Mouse (Mus musculus) forebrain, embryonic 16.5 days (tissue): ENCODE measurements around the gene Zfp362. TPM values are rescaled to one million over a fixed set of nuclear protein-coding genes. Genes with fewer than 3 reads are reported as not detected.

Experiments used
- ATAC-seq: fragments of 200-750 bp; cut with Nextera tagmentation; 2 replicates; pipeline ENCODE4 v1.8.0; 2017; ENCODE audit warnings: mild to moderate bottlenecking, moderate library complexity
- H3K27ac ChIP-seq: fragments of 300-500 bp; sonication (generic); 2 replicates; pipeline ENCODE4 v1.5.1; 2014; ENCODE audit warnings: low read length, control low read depth
- H3K27me3 ChIP-seq: fragments of 300-500 bp; sonication (generic); replicated peaks from 2 replicates; pipeline ENCODE4 v1.6.1; 2014; ENCODE audit warnings: low read length; ENCODE audit not compliant: control insufficient read depth, insufficient read depth
- H3K36me3 ChIP-seq: fragments of 300-500 bp; sonication (generic); 2 replicates; pipeline ENCODE4 v1.6.1; 2014; ENCODE audit not compliant: control insufficient read depth, insufficient read depth
- H3K4me1 ChIP-seq: fragments of 300-500 bp; sonication (generic); replicated peaks from 2 replicates; pipeline ENCODE4 v1.6.1; 2014; ENCODE audit warnings: low read length; ENCODE audit not compliant: control insufficient read depth, insufficient read depth
- H3K4me2 ChIP-seq: fragments of 300-500 bp; sonication (generic); 2 replicates; pipeline ENCODE4 v1.6.1; 2014; ENCODE audit warnings: mild to moderate bottlenecking, low read length, control low read depth
- H3K4me3 ChIP-seq: fragments of 300-500 bp; sonication (generic); replicated peaks from 2 replicates; pipeline ENCODE4 v1.5.1; 2014; ENCODE audit warnings: mild to moderate bottlenecking, low read length, control low read depth
- H3K9ac ChIP-seq: fragments of 300-500 bp; sonication (generic); replicated peaks from 2 replicates; pipeline ENCODE4 v1.6.1; 2014; ENCODE audit warnings: low read depth, low read length, control low read depth
- H3K9me3 ChIP-seq: fragments of 300-500 bp; sonication (generic); 2 replicates; pipeline ENCODE4 v1.6.1; 2016; ENCODE audit warnings: low read length; ENCODE audit not compliant: control insufficient read depth
- WGBS: fragments of 180-500 bp; shearing (Covaris S2); extraction: QIAGEN DNeasy Blood & Tissue Kit; methylation state at CpG from one replicate; pipeline ENCODE4 v1.1.7; 2014; 5-methylcytosine and 5-hydroxymethylcytosine counted together
- polyA plus RNA-seq: library from polyadenylated mRNA; unstranded; fragments of >200 nt; fragmentation: Nextera tagmentation; extraction: Ambion mirVana; gene quantifications from 2 replicates; pipeline ENCODE4 v1.2.1, GENCODE M21; 2015

The Zfp362 gene
- polyA plus RNA-seq, 1 experiment from 2014 or later, result 45.2 TPM

- no peak for ATAC-seq
Observed at GRCm38 (mm10) chr4:128839811-128840738, 34.2 kb upstream of the Zfp362 start.

GRCm38 (mm10) chr4:128838202-128838601 lies 32.4 kb upstream of the Zfp362 start:
- Histone ChIP-seq H3K27ac (no peak overlapping the region), H3K27me3 (no peaks in the 10 kb centered on the region), H3K9ac (no peak overlapping the region), H3K4me3 (no peak overlapping the region), H3K4me2 (no peak overlapping the region), H3K4me1 (no peaks in the 10 kb centered on the region), H3K9me3 (no peaks in the 10 kb centered on the region), H3K36me3 (no peaks in the 10 kb centered on the region)
- WGBS, result 69% methylated on average over 5 of the region's 5 CpGs
- no peak for ATAC-seq

More at GRCm38 (mm10) chr4:128839811-128840738, 34.2 kb upstream of the Zfp362 start:
- Histone ChIP-seq H3K4me1 (peaks cover 6% of the 10 kb centered on the region), H3K4me3 (no peak overlapping the region), H3K27ac (no peak overlapping the region), H3K27me3 (no peaks in the 10 kb centered on the region), H3K36me3 (no peaks in the 10 kb centered on the region), H3K4me2 (no peak overlapping the region), H3K9ac (no peak overlapping the region), H3K9me3 (no peaks in the 10 kb centered on the region)
- WGBS, result 50% methylated on average over 16 of the region's 16 CpGs

GRCm38 (mm10) chr4:128824131-128824530 lies 18.3 kb upstream of the Zfp362 start:
- WGBS, result 69% methylated on average over 3 of the region's 3 CpGs
- Histone ChIP-seq H3K27ac (no peak overlapping the region), H3K36me3 (no peaks in the 10 kb centered on the region), H3K9ac (no peak overlapping the region), H3K4me1 (no peaks in the 10 kb centered on the region), H3K4me3 (no peak overlapping the region), H3K27me3 (no peaks in the 10 kb centered on the region), H3K4me2 (no peak overlapping the region), H3K9me3 (no peaks in the 10 kb centered on the region)
- ATAC-seq, result no peak

GRCm38 (mm10) chr4:128820568-128820967 lies 14.7 kb upstream of the Zfp362 start:
- Histone ChIP-seq H3K27me3 (no peaks in the 10 kb centered on the region), H3K4me1 (no peaks in the 10 kb centered on the region), H3K9ac (no peak overlapping the region), H3K4me2 (no peak overlapping the region), H3K4me3 (no peak overlapping the region), H3K27ac (no peak overlapping the region), H3K9me3 (no peaks in the 10 kb centered on the region), H3K36me3 (no peaks in the 10 kb centered on the region)
- 62% methylated on average over 12 of the region's 12 CpGs for WGBS
- ATAC-seq, result no peak

GRCm38 (mm10) chr4:128817011-128817410 lies 11.2 kb upstream of the Zfp362 start:
- H3K9ac ChIP-seq, result no peak overlapping the region
- no peak overlapping the region for H3K4me2 ChIP-seq
- no peak overlapping the region for H3K27ac ChIP-seq
- no peaks in the 10 kb centered on the region for H3K27me3 ChIP-seq
- H3K4me3 ChIP-seq, result no peak overlapping the region
- WGBS, result 71% methylated on average over 7 of the region's 7 CpGs
- no peak for ATAC-seq
- no peaks in the 10 kb centered on the region for H3K36me3 ChIP-seq
- peaks cover 4% of the 10 kb centered on the region for H3K4me1 ChIP-seq
- H3K9me3 ChIP-seq, result no peaks in the 10 kb centered on the region

GRCm38 (mm10) chr4:128811382-128812056 lies 5.7 kb upstream of the Zfp362 start:
- WGBS, result 11% methylated on average over 16 of the region's 16 CpGs
- no peak overlapping the region for H3K27ac ChIP-seq
- ATAC-seq, result peak; percentile 95

GRCm38 (mm10) chr4:128806827-128807179 lies 958 bp upstream of the Zfp362 start:
- under 1% methylated on average over 15 of the region's 15 CpGs for WGBS

More at GRCm38 (mm10) chr4:128811382-128812056, 5.7 kb upstream of the Zfp362 start:
- no peaks in the 10 kb centered on the region for H3K36me3 ChIP-seq
- no peaks in the 10 kb centered on the region for H3K9me3 ChIP-seq
- H3K4me1 ChIP-seq, result peaks cover 18% of the 10 kb centered on the region
- H3K4me3 ChIP-seq, result peak overlapping the region; percentile 52
- H3K4me2 ChIP-seq, result peak overlapping the region; percentile 59
- no peaks in the 10 kb centered on the region for H3K27me3 ChIP-seq
- H3K9ac ChIP-seq, result peak overlapping the region; percentile 58

GRCm38 (mm10) chr4:128805150-128806042 lies 449 bp downstream of the Zfp362 start:
- ATAC-seq, result peak; percentile 34; the same call in 1 of the 2 replicates
- peak overlapping the region; percentile 95 for H3K27ac ChIP-seq
- no peaks in the 10 kb centered on the region for H3K9me3 ChIP-seq
- peaks cover 38% of the 10 kb centered on the region for H3K4me1 ChIP-seq
- peak overlapping the region; percentile 96 for H3K9ac ChIP-seq
- WGBS, result under 1% methylated on average over 66 of the region's 74 CpGs
- no peaks in the 10 kb centered on the region for H3K27me3 ChIP-seq
- H3K4me3 ChIP-seq, result peak overlapping the region; percentile 57
- H3K36me3 ChIP-seq, result no peaks in the 10 kb centered on the region
- H3K4me2 ChIP-seq, result peak overlapping the region; percentile 100

More at GRCm38 (mm10) chr4:128806827-128807179, 958 bp upstream of the Zfp362 start:
- Histone ChIP-seq H3K9ac (peak overlapping the region; percentile 96), H3K4me3 (peak overlapping the region; percentile 57), H3K36me3 (no peaks in the 10 kb centered on the region), H3K27me3 (no peaks in the 10 kb centered on the region), H3K4me2 (peak overlapping the region; percentile 85), H3K4me1 (peaks cover 43% of the 10 kb centered on the region), H3K9me3 (no peaks in the 10 kb centered on the region), H3K27ac (peak overlapping the region; percentile 95)
- ATAC-seq, result peak; percentile 39
